Mouse (Mus musculus): ENCODE data around the gene Mrps6. TPM values are rescaled to one million over a fixed set of nuclear protein-coding genes. Genes with fewer than 3 reads are reported as not detected.
A peak's percentile ranks its signal among the peaks of the same experiment; 100 is the strongest.

The Mrps6 gene
- total and polyA plus RNA-seq, 3 experiments: 28.4 to 93.4 (median 39.7) TPM

DNA sequence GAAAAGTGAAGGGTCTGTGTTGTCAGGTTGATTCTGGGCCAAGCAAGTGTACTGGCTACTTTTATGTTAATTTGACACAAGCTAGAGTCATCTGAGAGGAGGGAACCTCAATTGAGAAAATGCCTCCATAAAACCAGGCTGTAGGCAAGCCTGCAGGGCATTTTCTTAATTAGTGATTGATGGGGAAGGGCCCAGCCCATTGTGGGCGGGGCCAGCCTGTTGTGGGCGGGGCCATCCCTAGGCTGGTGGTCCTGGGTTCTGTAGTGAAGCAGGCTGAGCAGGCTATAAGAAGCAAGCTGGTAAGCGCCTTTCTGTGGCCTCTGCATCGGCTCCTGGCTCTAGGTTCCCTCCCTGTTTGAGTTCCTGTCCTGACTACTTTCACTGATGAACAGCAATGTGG is 69.2 kb downstream of the Mrps6 start:
- TF ChIP-seq JUN (IDR thresholded peaks at IDR 0.05; ENCODE audit: insufficient read depth, low read depth, low read length) (no peak), MAFK (IDR thresholded peaks at IDR 0.05; ENCODE audit: insufficient replicate concordance, low read length) (no peak), EP300 (IDR thresholded peaks at IDR 0.05; ENCODE audit: low read length) (no peak), TBP (conservative IDR thresholded peaks at IDR 0.05; ENCODE audit: low read depth, low read length) (no peak), JUND (conservative IDR thresholded peaks at IDR 0.05; ENCODE audit: low read depth, low read length) (no peak), GABPA (IDR thresholded peaks at IDR 0.05; ENCODE audit: insufficient replicate concordance, low read depth, low read length) (no peak)
- H3K4me2 ChIP-seq (ENCODE audit: insufficient read depth, low read depth, poor library complexity, severe bottlenecking): no peak overlapping the region
- in situ Hi-C loops (cut with MboI; ENCODE audit: low pct_ligation_motif_present, low pct_unique_long_range_greater_than_20kb, low sequenced_read_pairs): no loop called here

DNA sequence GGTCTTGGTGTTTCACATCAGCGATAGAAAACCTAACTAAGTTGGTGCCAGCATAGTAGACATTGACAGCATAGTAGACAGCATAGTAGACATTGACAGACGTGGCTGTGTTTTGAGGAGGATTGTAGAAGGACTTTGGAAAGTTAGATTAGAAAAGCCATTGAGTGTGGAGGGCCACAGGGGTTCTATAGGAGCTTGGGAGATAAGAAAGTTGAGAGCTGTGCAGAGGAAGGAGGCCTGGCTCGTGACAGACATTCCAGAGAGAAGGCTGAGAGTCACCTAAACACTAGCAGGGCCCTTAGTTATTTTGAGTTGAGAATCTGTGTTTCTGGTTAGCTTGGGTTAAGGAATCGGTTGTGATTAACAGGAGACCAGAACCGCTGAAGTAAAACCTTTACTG is 69.6 kb downstream of the Mrps6 start:
- no peak for DNase-seq (ENCODE audit: extremely low read depth)
- no peak overlapping the region for H3K4me2 ChIP-seq (ENCODE audit: insufficient read depth, low read depth, poor library complexity, severe bottlenecking)
- peaks cover 0 to 4% of the 10 kb centered on the region in 2 experiments; a peak in 1 of 4 replicates for H3K4me1 ChIP-seq (ENCODE audit: control insufficient read depth in 1 of 2, insufficient read depth in 2 of 2)
- H3K36me3 ChIP-seq (replicated peaks in 1 of 2; ENCODE audit: control insufficient read depth in 1 of 2, insufficient read depth in 1 of 2, low read length in 1 of 2): no peaks in the 10 kb centered on the region
- dilution Hi-C loops (cut with MboI; ENCODE audit: extremely low pct_ligation_motif_present, extremely low pct_unique_long_range_greater_than_20kb, low sequenced_read_pairs) (no loop called here), in situ Hi-C loops (cut with MboI; ENCODE audit: low pct_ligation_motif_present, low pct_unique_long_range_greater_than_20kb, low sequenced_read_pairs) (no loop called here)
- no peak for TF ChIP-seq TCF12 (IDR thresholded peaks at IDR 0.05; ENCODE audit: low read depth, low read length)
- TF ChIP-seq RAD21 (IDR thresholded peaks at IDR 0.05; ENCODE audit: low read depth, low read length): no peak
- TF ChIP-seq SMC3 (IDR thresholded peaks at IDR 0.05; ENCODE audit: low read depth, low read length): no peak
- TF ChIP-seq MYC (IDR thresholded peaks at IDR 0.05; ENCODE audit: low read depth, low read length): no peak
- no peak for TF ChIP-seq ZMIZ1 (IDR thresholded peaks at IDR 0.05; ENCODE audit: low read depth, low read length)
- no peak overlapping the region for H3K4me3 ChIP-seq (replicated peaks in 1 of 3; ENCODE audit: low read depth in 2 of 3, low read length in 2 of 3, poor library complexity in 1 of 3)
- no peaks in the 10 kb centered on the region for H3K79me2 ChIP-seq (replicated peaks; ENCODE audit: control insufficient read depth, extremely low read depth, insufficient read depth, poor library complexity, severe bottlenecking)
- H3K27ac ChIP-seq (ENCODE audit: insufficient read depth, low read depth): no peak overlapping the region
- H3K9ac ChIP-seq (ENCODE audit: insufficient read depth, low read depth): no peak overlapping the region
- peaks cover 2% of the 10 kb centered on the region for H3K27me3 ChIP-seq (replicated peaks)
- peaks cover 10% of the 10 kb centered on the region for H3K9me3 ChIP-seq (replicated peaks; ENCODE audit: low read length)

More for the DNA sequence above, 69.2 kb downstream of the Mrps6 start:
- Histone ChIP-seq H3K4me3 (replicated peaks in 1 of 3; ENCODE audit: low read depth in 2 of 3, low read length in 2 of 3, poor library complexity in 1 of 3) (no peak overlapping the region), H3K36me3 (replicated peaks in 1 of 2; ENCODE audit: control insufficient read depth in 1 of 2, insufficient read depth in 1 of 2, low read length in 1 of 2) (no peaks in the 10 kb centered on the region), H3K9me3 (replicated peaks; ENCODE audit: low read length) (peaks cover 10% of the 10 kb centered on the region), H3K9ac (ENCODE audit: insufficient read depth, low read depth) (no peak overlapping the region), H3K4me1 (ENCODE audit: control insufficient read depth in 1 of 2, insufficient read depth in 2 of 2) (peaks cover 0 to 4% of the 10 kb centered on the region in 2 experiments; a peak in 1 of 4 replicates), H3K27ac (ENCODE audit: insufficient read depth, low read depth) (no peak overlapping the region), H3K79me2 (replicated peaks; ENCODE audit: control insufficient read depth, extremely low read depth, insufficient read depth, poor library complexity, severe bottlenecking) (no peaks in the 10 kb centered on the region), H3K27me3 (replicated peaks) (peaks cover 2% of the 10 kb centered on the region)
- dilution Hi-C loops (cut with MboI; ENCODE audit: extremely low pct_ligation_motif_present, extremely low pct_unique_long_range_greater_than_20kb, low sequenced_read_pairs): no loop called here
- no peak for DNase-seq (ENCODE audit: extremely low read depth)

DNA sequence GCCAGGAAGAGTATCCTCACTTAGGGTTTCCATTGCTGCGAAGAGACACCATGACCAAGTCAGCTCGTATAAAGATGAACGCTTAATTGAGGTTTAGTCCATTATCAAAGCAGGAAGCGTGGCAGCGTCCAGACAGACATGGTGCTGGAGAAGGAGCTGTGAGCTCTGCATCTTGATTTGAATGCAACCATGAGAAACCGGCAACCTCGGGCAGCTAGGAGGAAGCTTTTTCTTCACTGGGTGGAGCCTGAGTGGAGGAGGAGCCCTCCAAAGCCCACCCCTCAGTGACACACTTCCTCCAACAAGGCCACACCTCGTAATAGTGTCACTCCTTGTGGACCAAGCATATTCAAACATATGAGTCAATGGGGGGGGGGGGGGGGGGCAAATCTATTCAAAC is 71.8 kb downstream of the Mrps6 start:
- DNase-seq (ENCODE audit: extremely low read depth): peak; percentile 49
- Histone ChIP-seq H3K9ac (ENCODE audit: insufficient read depth, low read depth) (no peak overlapping the region), H3K27ac (ENCODE audit: insufficient read depth, low read depth) (no peak overlapping the region), H3K36me3 (replicated peaks in 1 of 2; ENCODE audit: control insufficient read depth in 1 of 2, insufficient read depth in 1 of 2, low read length in 1 of 2) (no peaks in the 10 kb centered on the region), H3K4me2 (ENCODE audit: insufficient read depth, low read depth, poor library complexity, severe bottlenecking) (peak overlapping the region; percentile 3; the same call in 1 of the 2 replicates), H3K9me3 (replicated peaks; ENCODE audit: low read length) (peaks cover 1% of the 10 kb centered on the region), H3K27me3 (replicated peaks) (peaks cover 2% of the 10 kb centered on the region), H3K4me3 (replicated peaks in 1 of 3; ENCODE audit: low read depth in 2 of 3, low read length in 2 of 3, poor library complexity in 1 of 3) (peak overlapping the region in 2 of 3 experiments; percentile 43 to 45), H3K79me2 (replicated peaks; ENCODE audit: control insufficient read depth, extremely low read depth, insufficient read depth, poor library complexity, severe bottlenecking) (no peaks in the 10 kb centered on the region), H3K4me1 (ENCODE audit: control insufficient read depth in 1 of 2, insufficient read depth in 2 of 2) (peaks cover 0 to 4% of the 10 kb centered on the region in 2 experiments; a peak in 1 of 4 replicates)
- dilution Hi-C loops (cut with MboI; ENCODE audit: extremely low pct_ligation_motif_present, extremely low pct_unique_long_range_greater_than_20kb, low sequenced_read_pairs) (no loop called here), in situ Hi-C loops (cut with MboI; ENCODE audit: low pct_ligation_motif_present, low pct_unique_long_range_greater_than_20kb, low sequenced_read_pairs) (no loop called here)
- TF ChIP-seq CHD2 (IDR thresholded peaks at IDR 0.05; ENCODE audit: low read length): no peak
- 0 out of 2 replicates have a peak, but pooled peaks have one; percentile 26 for TF ChIP-seq ELF1 (IDR thresholded peaks at IDR 0.05; ENCODE audit: low read depth, low read length)
- TF ChIP-seq TCF12 (IDR thresholded peaks at IDR 0.05; ENCODE audit: low read depth, low read length): peak; percentile 1; the same call in 1 of the 2 replicates
- TF ChIP-seq POLR2A (IDR thresholded peaks at IDR 0.05; ENCODE audit: low read depth, low read length): peak; percentile 64
- peak; percentile 79; the same call in 1 of the 2 replicates for TF ChIP-seq TBP (conservative IDR thresholded peaks at IDR 0.05; ENCODE audit: low read depth, low read length)
